Mouse (Mus musculus): Measurements from ENCODE around the gene Plxna1.
A peak's percentile ranks its signal among the peaks of the same experiment; 100 is the strongest.

Plxna1 gene

GRCm38 (mm10) chr6:89285116-89285515 lies 77.3 kb downstream of the Plxna1 start:
- no peak for DNase-seq (ENCODE audit: low spot score in 2 of 2)

GRCm38 (mm10) chr6:89283095-89283494 lies 79.3 kb downstream of the Plxna1 start:
- DNase-seq (ENCODE audit: low spot score in 2 of 2), result no peak

GRCm38 (mm10) chr6:89282626-89283025 lies 79.8 kb downstream of the Plxna1 start:
- no peak for DNase-seq (ENCODE audit: low spot score in 2 of 2)

GRCm38 (mm10) chr6:89281492-89282332 lies 80.7 kb downstream of the Plxna1 start:
- DNase-seq (ENCODE audit: low spot score in 2 of 2), result no peak

GRCm38 (mm10) chr6:89280555-89280954 lies 81.9 kb downstream of the Plxna1 start:
- peak; percentile 75 to 76 for DNase-seq (ENCODE audit: low spot score in 2 of 2)

- no peak for DNase-seq (ENCODE audit: low spot score in 2 of 2)
These were observed 90.5 kb downstream of the Plxna1 start for GRCm38 (mm10) chr6:89271731-89272475.

GRCm38 (mm10) chr6:89267181-89267580 lies 95.2 kb downstream of the Plxna1 start:
- no peak for DNase-seq (ENCODE audit: low spot score in 2 of 2)
